Mouse (Mus musculus) right cerebral cortex, postnatal 4 days (tissue): Measurements from ENCODE around the gene Gng7.

ENCODE experiments used
- DNase-seq: peaks from one replicate; pipeline ENCODE4 v3.0.0-alpha.2; 2022

Gene Gng7

GRCm38 (mm10) chr10:80963031-80963975, 51.4 kb downstream of the Gng7 start:
- DNase-seq: no peak

GRCm38 (mm10) chr10:80962585-80962984, 52.2 kb downstream of the Gng7 start:
- no peak for DNase-seq

DNA sequence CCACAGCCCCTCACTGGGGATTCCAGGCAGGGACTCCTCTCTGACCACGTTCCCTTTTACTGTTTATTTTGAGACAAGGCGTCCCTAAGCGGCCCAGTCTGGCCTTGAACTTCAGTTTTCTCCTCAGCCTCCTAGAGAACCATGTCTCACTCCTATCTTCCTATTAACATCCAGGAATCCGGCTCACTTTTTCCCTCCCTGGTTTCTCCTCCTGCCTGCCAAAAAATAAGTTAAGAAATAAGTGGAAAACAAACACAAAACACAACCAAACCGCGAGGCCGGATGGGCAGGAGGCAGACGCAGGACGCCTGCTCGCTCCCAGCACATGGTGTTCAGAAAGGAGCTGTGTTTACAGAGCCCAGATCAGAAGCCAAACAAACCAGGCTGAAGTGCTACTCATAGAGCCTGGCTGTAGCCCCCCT, 52.7 kb downstream of the Gng7 start:
- DNase-seq: no peak

GRCm38 (mm10) chr10:80960551-80961508, 53.9 kb downstream of the Gng7 start:
- peak; percentile 26 for DNase-seq

- DNase-seq: no peak
These were observed 55.6 kb downstream of the Gng7 start for GRCm38 (mm10) chr10:80958979-80959637.

GRCm38 (mm10) chr10:80957791-80958190, 57.0 kb downstream of the Gng7 start:
- no peak for DNase-seq

- DNase-seq: no peak
These were observed 57.8 kb downstream of the Gng7 start for GRCm38 (mm10) chr10:80956901-80957300.

DNA sequence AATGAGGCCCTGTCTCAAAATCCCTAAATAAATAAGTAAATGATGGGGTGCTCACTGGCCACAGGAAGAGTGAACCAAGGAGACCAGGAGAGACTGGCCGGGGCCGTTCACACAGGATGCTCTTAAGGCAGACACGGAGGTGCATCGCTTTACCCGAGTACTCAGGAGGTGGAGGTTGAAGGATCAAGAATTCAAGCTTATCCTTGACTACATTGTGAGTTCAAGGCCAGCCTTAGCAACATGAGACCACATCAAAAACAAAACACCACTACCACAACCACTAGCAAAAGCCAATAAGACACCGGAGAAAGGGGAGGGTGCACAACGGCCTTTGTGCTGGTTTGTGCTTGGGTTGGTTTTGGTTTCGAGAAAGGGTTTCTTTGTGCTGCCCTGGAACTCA, 58.4 kb downstream of the Gng7 start:
- DNase-seq: no peak

DNA sequence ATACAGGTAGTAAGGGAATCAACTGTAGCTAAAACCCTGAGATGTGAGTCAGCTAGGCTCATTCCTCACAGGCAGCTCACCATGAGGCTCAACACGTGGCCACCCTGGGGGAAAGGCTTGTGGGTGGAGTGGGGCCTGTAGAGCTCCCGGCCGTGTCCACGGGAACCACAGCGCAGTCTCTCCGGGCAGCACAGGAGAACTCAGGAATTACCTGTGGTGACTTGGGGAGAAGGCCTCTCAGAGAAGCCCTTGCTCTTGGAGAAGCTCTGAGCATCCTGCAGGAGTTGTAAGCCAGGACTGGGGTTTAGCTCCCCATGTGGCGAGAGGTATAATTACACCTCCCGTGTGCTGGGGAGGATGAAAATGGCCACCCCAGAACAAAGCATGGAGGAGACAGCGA, 59.2 kb downstream of the Gng7 start:
- DNase-seq: no peak

DNA sequence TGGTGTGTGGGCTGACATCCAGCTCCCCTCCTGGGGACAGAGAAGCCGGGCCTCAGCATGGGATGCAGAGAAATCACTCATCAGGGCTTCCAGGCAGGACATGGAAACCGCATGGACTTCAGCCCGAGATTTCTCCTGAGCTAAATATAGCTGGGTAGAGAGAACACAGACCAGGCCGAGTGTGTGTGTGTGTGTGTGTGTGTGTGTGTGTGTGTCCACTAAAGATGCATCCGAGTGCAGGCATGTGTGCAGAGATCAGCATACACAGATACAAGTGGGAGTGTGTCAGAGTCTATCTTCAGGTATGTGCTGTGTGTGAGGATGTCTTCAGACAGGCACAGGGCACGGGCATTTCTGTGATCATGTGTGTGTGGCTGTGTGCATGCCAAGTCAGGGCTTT, 59.9 kb downstream of the Gng7 start:
- no peak for DNase-seq

- no peak for DNase-seq
These were observed 60.3 kb downstream of the Gng7 start for GRCm38 (mm10) chr10:80954415-80954814.

DNA sequence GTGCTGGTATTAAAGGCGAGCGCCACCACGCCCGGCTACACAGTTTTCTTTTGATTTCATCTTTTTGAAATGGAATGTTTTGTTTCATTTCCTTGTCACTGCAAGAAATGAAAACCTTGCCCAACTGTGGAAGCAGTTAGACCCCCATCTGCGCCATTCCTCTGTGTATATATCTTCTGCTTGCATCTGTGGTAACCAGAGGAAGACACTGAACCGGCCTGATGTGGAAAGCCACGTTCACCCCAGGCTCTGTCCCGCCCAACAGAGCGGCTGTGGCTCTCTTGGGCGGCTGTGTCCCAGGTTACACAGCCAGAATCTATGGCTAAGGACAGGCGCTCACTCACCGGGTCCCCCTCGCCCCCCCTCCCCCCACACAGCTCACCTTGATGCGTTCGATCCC, 62.3 kb downstream of the Gng7 start:
- DNase-seq: no peak

- DNase-seq: no peak
These were observed 62.9 kb downstream of the Gng7 start for GRCm38 (mm10) chr10:80951761-80952390.

GRCm38 (mm10) chr10:80950314-80950713, 64.4 kb downstream of the Gng7 start:
- no peak for DNase-seq

- DNase-seq: no peak
These were observed 65.7 kb downstream of the Gng7 start for GRCm38 (mm10) chr10:80949081-80949480.

GRCm38 (mm10) chr10:80948570-80948969, 66.2 kb downstream of the Gng7 start:
- DNase-seq: no peak

- no peak for DNase-seq
These were observed 66.9 kb downstream of the Gng7 start for GRCm38 (mm10) chr10:80947802-80948201.

- no peak for DNase-seq
These were observed 67.9 kb downstream of the Gng7 start for GRCm38 (mm10) chr10:80946684-80947437.

DNA sequence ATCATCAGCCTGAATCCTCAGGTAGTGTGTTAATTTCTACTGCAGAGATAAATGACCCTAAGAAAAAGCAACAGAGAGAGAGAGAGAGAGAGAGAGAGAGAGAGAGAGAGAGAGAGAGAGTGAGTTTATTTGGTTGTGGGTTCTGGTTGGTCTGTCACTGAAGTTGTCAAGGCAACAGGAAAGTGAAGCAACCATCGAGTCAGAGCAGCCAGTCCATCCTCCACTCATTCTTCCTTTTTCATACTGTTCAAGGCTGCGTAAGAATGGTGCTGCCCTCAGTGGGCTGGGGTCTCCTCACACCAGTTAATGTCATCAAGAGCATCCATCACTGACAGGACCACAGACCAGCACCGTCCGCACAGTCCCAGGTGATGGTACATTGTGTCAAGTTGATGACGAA, 70.5 kb downstream of the Gng7 start:
- no peak for DNase-seq

- no peak for DNase-seq
These were observed 71.0 kb downstream of the Gng7 start for GRCm38 (mm10) chr10:80943701-80944100.

- DNase-seq: no peak
These were observed 71.8 kb downstream of the Gng7 start for GRCm38 (mm10) chr10:80942919-80943318.

DNA sequence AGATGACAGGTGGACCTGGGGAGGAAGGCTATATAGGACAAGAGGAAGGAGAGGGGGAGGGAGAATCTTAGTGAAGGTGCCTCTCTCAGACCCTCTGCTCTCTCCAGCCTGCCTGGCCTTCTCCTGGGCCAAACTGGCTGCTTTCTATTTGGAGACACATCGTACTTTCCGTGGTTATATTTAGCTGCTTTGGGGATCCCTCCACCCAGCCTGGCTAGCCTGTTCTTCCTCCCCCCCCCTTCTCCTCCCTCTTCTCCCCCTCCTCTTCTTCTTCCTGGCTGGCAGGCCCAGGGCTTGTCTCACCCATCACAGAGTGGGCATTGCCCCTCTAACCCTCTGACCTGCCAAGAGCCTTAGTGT, 73.8 kb downstream of the Gng7 start:
- no peak for DNase-seq
